Mouse (Mus musculus) spleen, postnatal 0 days (tissue): ENCODE results near the gene 2510002D24Rik. TPM values are rescaled to one million over a fixed set of nuclear protein-coding genes. Genes with fewer than 3 reads are reported as not detected.

Experiments
- polyA plus RNA-seq: library from polyadenylated mRNA; unstranded; fragments of >200 nt; fragmentation: Nextera tagmentation; extraction: Ambion mirVana; gene quantifications from 2 replicates; pipeline ENCODE4 v1.2.1, GENCODE M21; 2015

Gene 2510002D24Rik
- 25.0 and 31.2 TPM in 2 replicates for polyA plus RNA-seq

GRCm38 (mm10) chr16:18836468-18837208 lies at the start of gene 2510002D24Rik, which contains the start of gene Gm28539:
Gene 2510002D24Rik (plus strand): TSS chr16:18836578.
Gene Gm28539 (plus strand): TSS chr16:18836584.

GRCm38 (mm10) chr16:18811468-18812384 lies 24.7 kb upstream of the 2510002D24Rik start, which contains the start of the genes Ufd1 and Cdc45:
Gene Ufd1 (plus strand): TSS chr16:18811779.
Gene Cdc45 (minus strand): TSS chr16:18811987.

GRCm38 (mm10) chr16:18876442-18877308 lies 40.3 kb downstream of the 2510002D24Rik start, which contains the start of the genes Mrpl40 and Hira:
Gene Mrpl40 (minus strand): TSS chr16:18876862.
Gene Hira (plus strand): TSS chr16:18877037.

Other genes starting within 250 kb of the 2510002D24Rik start
- gene Tbx1, start 245.9 kb upstream of the 2510002D24Rik start, polyA plus RNA-seq: 0.17 and 0.28 TPM in 2 replicates
- gene Gp1bb, start 214.2 kb upstream of the 2510002D24Rik start, polyA plus RNA-seq: 28.5 and 30.4 TPM in 2 replicates
- 0.76 and 0.92 TPM in 2 replicates for gene Gm49601, start 210.2 kb upstream of the 2510002D24Rik start, polyA plus RNA-seq
- gene Sept5, start 206.6 kb upstream of the 2510002D24Rik start, polyA plus RNA-seq: 4.3 and 6.2 TPM in 2 replicates
- gene Cldn5, start 59.7 kb upstream of the 2510002D24Rik start, polyA plus RNA-seq: 52.9 and 74.4 TPM in 2 replicates
- gene Ufd1, start 24.8 kb upstream of the 2510002D24Rik start, polyA plus RNA-seq: 58.5 and 62.9 TPM in 2 replicates
- 43.8 and 49.9 TPM in 2 replicates for gene Cdc45, start 24.6 kb upstream of the 2510002D24Rik start, polyA plus RNA-seq
- gene Gm28539, start within 50 bp of the 2510002D24Rik start, polyA plus RNA-seq: not detected in 2 replicates
- 61.2 and 65.9 TPM in 2 replicates for gene Mrpl40, start 40.3 kb downstream of the 2510002D24Rik start, polyA plus RNA-seq
- gene Hira, start 40.5 kb downstream of the 2510002D24Rik start, polyA plus RNA-seq: 10.1 and 10.8 TPM in 2 replicates